Mouse (Mus musculus): ENCODE measurements around the gene Kmt2d.

DNA sequence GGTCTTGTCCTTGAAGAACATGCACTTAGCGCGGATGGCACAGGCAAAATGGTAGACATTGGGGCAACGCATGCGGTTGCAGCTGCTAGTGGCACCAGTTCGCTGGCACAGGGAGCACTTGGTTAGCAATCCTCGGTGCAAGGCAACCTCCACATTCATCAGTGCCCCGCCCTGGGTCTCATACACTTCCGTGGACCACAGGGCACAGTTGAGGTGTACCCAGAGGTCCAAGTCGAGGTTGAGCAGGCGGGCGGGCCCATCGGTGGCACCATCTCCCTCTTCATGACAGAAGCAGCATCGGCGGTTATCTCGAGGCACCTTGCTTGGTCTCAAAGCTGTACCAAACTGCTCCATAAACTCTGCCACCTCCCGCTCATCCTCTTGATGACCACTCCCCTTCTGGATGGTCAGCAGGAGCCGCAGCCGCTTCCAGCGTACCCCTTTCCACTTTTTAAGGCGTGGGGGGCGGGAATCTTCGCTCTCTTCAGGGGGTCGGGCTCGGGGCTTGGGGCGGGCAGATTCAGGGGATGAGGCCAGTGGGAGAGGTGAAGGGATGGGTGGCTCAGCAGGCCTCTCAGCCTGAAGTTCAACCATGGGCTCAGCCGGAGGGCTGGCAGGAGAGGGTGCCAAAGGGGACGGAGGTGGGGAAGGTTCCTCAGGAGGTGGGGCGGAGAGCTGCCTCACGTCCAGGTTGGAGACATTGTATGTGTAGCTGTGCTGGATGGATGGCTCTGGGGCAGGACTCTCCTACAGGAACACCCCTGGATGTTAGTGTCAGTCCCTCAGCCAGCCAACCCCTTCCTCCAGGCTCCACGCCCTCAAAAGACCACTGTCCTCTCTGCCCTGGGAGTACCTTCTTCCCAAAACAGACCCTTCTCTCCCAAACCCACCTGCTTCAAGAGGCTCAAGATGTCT, 31.1 kb downstream of the Kmt2d start:
- TF ChIP-seq CTCF (IDR thresholded peaks at IDR 0.05; ENCODE audit: control insufficient read depth, insufficient read depth, low read length) = no peak
- TF ChIP-seq POLR2A (IDR thresholded peaks at IDR 0.05; ENCODE audit: borderline replicate concordance, control insufficient read depth, low read depth, low read length) = no peak
